Mouse (Mus musculus) MEL (cell line): ENCODE measurements around the gene Dis3l2. TPM values are rescaled to one million over a fixed set of nuclear protein-coding genes. Genes with fewer than 3 reads are reported as not detected.

Experiments
- DNase-seq: peaks from one replicate; pipeline ENCODE4 v3.0.0; 2011; ENCODE audit warnings: low read depth, low spot score
- H3K27ac ChIP-seq: 2 replicates; pipeline ENCODE4 v1.5.1; 2012; ENCODE audit warnings: low read depth, mild to moderate bottlenecking, control low read depth, low read length, moderate library complexity; ENCODE audit not compliant: control insufficient read depth
- H3K27me3 ChIP-seq, 2 experiments: fragments of 150-350 bp in 1 of 2; sonication (generic) in 1 of 2; 2 replicates each; pipeline ENCODE4 v1.6.1; 2012; ENCODE audit warnings: low read length in 2 of 2, mild to moderate bottlenecking in 2 of 2, improper control_type of control experiment in 1 of 2, moderate library complexity in 1 of 2; ENCODE audit not compliant: insufficient read depth in 2 of 2, control insufficient read depth in 1 of 2
- H3K36me3 ChIP-seq, 2 experiments: 2 replicates each; pipeline ENCODE4 v1.6.1; 2012 to 2014; ENCODE audit warnings: low read length in 2 of 2, improper control_type of control experiment in 1 of 2, inconsistent platforms in 1 of 2, mild to moderate bottlenecking in 1 of 2; ENCODE audit not compliant: insufficient read depth in 2 of 2, control insufficient read depth in 1 of 2
- H3K4me1 ChIP-seq, 2 experiments: fragments of 150-350 bp in 1 of 2; sonication (generic) in 1 of 2; 2 replicates each; pipeline ENCODE4 v1.6.1; 2012; ENCODE audit warnings: low read length in 2 of 2, improper control_type of control experiment in 1 of 2, mild to moderate bottlenecking in 1 of 2; ENCODE audit not compliant: insufficient read depth in 2 of 2, control insufficient read depth in 1 of 2
- H3K4me3 ChIP-seq, 2 experiments: fragments of 150-350 bp in 1 of 2; sonication (generic) in 1 of 2; 2 replicates each; pipeline ENCODE4 v1.5.1; 2012; ENCODE audit warnings: low read depth in 2 of 2, low read length in 2 of 2, mild to moderate bottlenecking in 2 of 2, moderate library complexity in 2 of 2, control low read depth in 1 of 2, improper control_type of control experiment in 1 of 2; ENCODE audit not compliant: control insufficient read depth in 1 of 2, insufficient read depth in 1 of 2
- H3K79me2 ChIP-seq: 2 replicates; pipeline ENCODE4 v1.6.1; 2012; ENCODE audit warnings: mild to moderate bottlenecking, low read length, moderate library complexity; ENCODE audit not compliant: control insufficient read depth, poor library complexity, insufficient read depth
- H3K9ac ChIP-seq: 2 replicates; pipeline ENCODE4 v1.6.1; 2012; ENCODE audit warnings: low read depth, mild to moderate bottlenecking, control low read depth, low read length, moderate library complexity; ENCODE audit not compliant: control insufficient read depth, poor library complexity, severe bottlenecking
- H3K9me3 ChIP-seq: fragments of 150-350 bp; sonication (generic); replicated peaks from 2 replicates; pipeline ENCODE4 v1.6.1; 2012; ENCODE audit warnings: mild to moderate bottlenecking, low read length, improper control_type of control experiment, moderate library complexity; ENCODE audit not compliant: insufficient read depth
- BHLHE40 ChIP-seq: IDR thresholded peaks from 2 replicates; pipeline ENCODE4 v1.6.1; 2012; ENCODE audit warnings: low read depth, mild to moderate bottlenecking, inconsistent platforms, low read length, improper control_type of control experiment, borderline replicate concordance
- CHD1 ChIP-seq: IDR thresholded peaks from 2 replicates; pipeline ENCODE4 v1.6.1; 2012; ENCODE audit warnings: low read depth, mild to moderate bottlenecking, inconsistent platforms, low read length, improper control_type of control experiment
- CTCF ChIP-seq, 3 experiments: IDR thresholded peaks in 2 of 3; conservative IDR thresholded peaks in 1 of 3; 2 replicates each; pipeline ENCODE4 v1.5.1; 2011 to 2012; ENCODE audit warnings: low read length in 3 of 3, low read depth in 2 of 3, mild to moderate bottlenecking in 2 of 3, improper control_type of control experiment in 1 of 3, inconsistent platforms in 1 of 3, mixed read lengths in 1 of 3, moderate library complexity in 1 of 3; ENCODE audit not compliant: control insufficient read depth in 1 of 3, insufficient read depth in 1 of 3, poor library complexity in 1 of 3, severe bottlenecking in 1 of 3
- HCFC1 ChIP-seq: IDR thresholded peaks from 2 replicates; pipeline ENCODE4 v1.6.1; 2012; ENCODE audit warnings: low read depth, mild to moderate bottlenecking, inconsistent platforms, low read length, improper control_type of control experiment, moderate library complexity
- KAT2A ChIP-seq: conservative IDR thresholded peaks from 2 replicates; pipeline ENCODE4 v1.6.1; 2012; ENCODE audit warnings: low read depth, low read length, improper control_type of control experiment, inconsistent platforms
- MAFK ChIP-seq: IDR thresholded peaks from 2 replicates; pipeline ENCODE4 v1.6.1; 2011; ENCODE audit warnings: low read depth, mild to moderate bottlenecking, low read length, improper control_type of control experiment, borderline replicate concordance
- POLR2A ChIP-seq, 2 experiments: IDR thresholded peaks; 2 replicates each; pipeline ENCODE4 v1.6.1; 2011 to 2012; ENCODE audit warnings: low read length in 2 of 2, mild to moderate bottlenecking in 2 of 2, control low read depth in 1 of 2, improper control_type of control experiment in 1 of 2, low read depth in 1 of 2, moderate library complexity in 1 of 2; ENCODE audit not compliant: control insufficient read depth in 1 of 2, insufficient read depth in 1 of 2, poor library complexity in 1 of 2
- POLR2AphosphoS2 ChIP-seq: IDR thresholded peaks from 2 replicates; pipeline ENCODE4 v1.6.1; 2011; ENCODE audit warnings: low read length, improper control_type of control experiment
- RCOR1 ChIP-seq: IDR thresholded peaks from 2 replicates; pipeline ENCODE4 v1.6.1; 2012; ENCODE audit warnings: low read depth, mild to moderate bottlenecking, inconsistent platforms, low read length, improper control_type of control experiment
- TCF12 ChIP-seq: IDR thresholded peaks from 2 replicates; pipeline ENCODE4 v1.6.1; 2014; ENCODE audit warnings: low read depth, mild to moderate bottlenecking, inconsistent platforms, low read length, improper control_type of control experiment, moderate library complexity
- UBTF ChIP-seq: IDR thresholded peaks from 2 replicates; pipeline ENCODE4 v1.6.1; 2012; ENCODE audit warnings: low read depth, mild to moderate bottlenecking, inconsistent platforms, low read length, improper control_type of control experiment, moderate library complexity, borderline replicate concordance; ENCODE audit not compliant: insufficient read depth
- USF1 ChIP-seq: IDR thresholded peaks from 2 replicates; pipeline ENCODE4 v1.6.1; 2014; ENCODE audit warnings: low read depth, mild to moderate bottlenecking, inconsistent platforms, low read length, improper control_type of control experiment, moderate library complexity
- USF2 ChIP-seq, 2 experiments: IDR thresholded peaks; 2 replicates each; pipeline ENCODE4 v1.6.1; 2011 to 2012; ENCODE audit warnings: improper control_type of control experiment in 2 of 2, low read length in 2 of 2, borderline replicate concordance in 1 of 2, inconsistent platforms in 1 of 2, low read depth in 1 of 2, mild to moderate bottlenecking in 1 of 2; ENCODE audit not compliant: insufficient read depth in 1 of 2
- ZKSCAN1 ChIP-seq: IDR thresholded peaks from 2 replicates; pipeline ENCODE4 v1.6.1; 2012; ENCODE audit warnings: low read depth, mild to moderate bottlenecking, inconsistent platforms, low read length, improper control_type of control experiment, moderate library complexity
- ZMIZ1 ChIP-seq: IDR thresholded peaks from 2 replicates; pipeline ENCODE4 v1.6.1; 2012; ENCODE audit warnings: low read depth, mild to moderate bottlenecking, inconsistent platforms, low read length, improper control_type of control experiment, moderate library complexity
- ZNF384 ChIP-seq: IDR thresholded peaks from 2 replicates; pipeline ENCODE4 v1.6.1; 2012; ENCODE audit warnings: low read depth, mild to moderate bottlenecking, inconsistent platforms, low read length, improper control_type of control experiment
- polyA plus RNA-seq, 2 experiments: library from polyadenylated mRNA; stranded (reverse) in 1 of 2; unstranded in 1 of 2; fragments of >175 nt in 1 of 2; fragments of >200 nt in 1 of 2; gene quantifications; 2 replicates each; pipeline versions ENCODE4 v1.2.1 to v1.2.4; 2012; ENCODE audit warnings: low replicate concordance in 2 of 2, low read depth in 1 of 2; ENCODE audit not compliant: insufficient read length in 2 of 2, insufficient read depth in 1 of 2, missing spikeins in 1 of 2
- total RNA-seq: library from RNA; depleted of rRNA; stranded (reverse); fragments of 300-350 nt; gene quantifications from 2 replicates; pipeline ENCODE4 v1.2.3, GENCODE M21; 2012

The Dis3l2 gene
- total and polyA plus RNA-seq, 3 experiments = 16.9 to 17.3 TPM; not detected in 1

DNA sequence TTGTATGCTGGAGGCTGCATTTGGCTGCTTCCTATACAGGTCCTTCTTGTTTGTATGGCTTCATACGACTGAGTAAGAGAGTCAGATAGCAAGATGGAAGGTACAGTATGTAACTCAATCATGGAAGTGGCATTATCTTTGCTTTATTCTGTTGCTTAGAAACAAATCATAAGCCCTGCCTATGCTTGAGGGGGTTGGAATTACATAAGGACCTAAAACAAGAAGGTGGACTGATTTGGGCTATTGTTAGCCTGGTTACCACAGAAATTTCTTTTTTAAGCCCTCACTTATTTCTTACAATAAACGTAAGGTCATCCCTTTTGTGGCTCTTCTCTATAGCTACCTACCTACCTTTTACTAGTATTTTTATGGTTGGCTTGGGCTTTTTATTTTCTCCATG is 131.4 kb downstream of the Dis3l2 start:
- H3K79me2 ChIP-seq = no peaks in the 10 kb centered on the region
- H3K27ac ChIP-seq = no peak overlapping the region
- no peaks in the 10 kb centered on the region for H3K4me1 ChIP-seq
- no peak for DNase-seq
- no peak for TF ChIP-seq ZMIZ1
- TF ChIP-seq ZKSCAN1 = no peak
- no peak for TF ChIP-seq ZNF384
- no peak for TF ChIP-seq CTCF (IDR thresholded peaks at IDR 0.05 in 2 of 3, conservative IDR thresholded peaks at IDR 0.05 in 1 of 3; ENCODE audit: control insufficient read depth in 1 of 3, insufficient read depth in 1 of 3, low read depth in 2 of 3, low read length in 3 of 3, poor library complexity in 1 of 3, severe bottlenecking in 1 of 3)
- TF ChIP-seq HCFC1 = no peak
- no peak for TF ChIP-seq UBTF
- no peak for TF ChIP-seq MAFK
- TF ChIP-seq BHLHE40 = no peak
- TF ChIP-seq POLR2A (IDR thresholded peaks at IDR 0.05; ENCODE audit: control insufficient read depth in 1 of 2, insufficient read depth in 1 of 2, low read depth in 1 of 2, low read length in 2 of 2, poor library complexity in 1 of 2) = no peak
- no peak for TF ChIP-seq USF1
- no peak for TF ChIP-seq RCOR1
- TF ChIP-seq TCF12 = no peak
- no peak for TF ChIP-seq CHD1
- TF ChIP-seq KAT2A = no peak
- TF ChIP-seq, all 39 proteins: peak for 0
- no peaks in the 10 kb centered on the region for H3K9me3 ChIP-seq
- no peaks in the 10 kb centered on the region for H3K27me3 ChIP-seq
- H3K36me3 ChIP-seq = no peaks in the 10 kb centered on the region
- no peak overlapping the region for H3K4me3 ChIP-seq
- H3K9ac ChIP-seq = no peak overlapping the region

DNA sequence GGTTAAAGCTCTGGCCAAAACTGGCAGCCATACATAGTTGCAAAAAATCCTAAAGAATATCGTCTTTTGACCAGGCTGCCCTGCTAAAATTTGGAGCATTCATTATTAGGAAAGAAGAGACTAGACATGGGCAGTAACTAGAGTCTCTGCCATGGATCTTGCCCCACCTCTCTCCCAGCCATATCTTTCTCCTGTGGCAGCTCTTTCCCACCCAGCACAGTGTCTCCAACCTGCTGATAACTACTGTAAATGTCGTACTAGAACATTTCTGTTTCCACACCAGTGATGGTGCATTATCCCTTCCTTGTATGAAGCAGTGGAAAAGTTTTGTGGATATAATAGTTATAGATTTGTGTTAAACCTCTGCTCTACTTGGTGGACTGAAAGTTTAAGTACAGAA is 147.1 kb downstream of the Dis3l2 start:
- no peak for TF ChIP-seq USF2 (IDR thresholded peaks at IDR 0.05; ENCODE audit: borderline replicate concordance in 1 of 2, insufficient read depth in 1 of 2, low read depth in 1 of 2, low read length in 2 of 2)
- TF ChIP-seq POLR2AphosphoS2 = no peak
- TF ChIP-seq BHLHE40 = no peak
- no peak for TF ChIP-seq TCF12
- DNase-seq = no peak
- Histone ChIP-seq H3K4me1 (no peaks in the 10 kb centered on the region), H3K27ac (no peak overlapping the region), H3K9ac (no peak overlapping the region), H3K36me3 (0 out of 4 replicates have a peak, but pooled peaks cover 0 to 2% of the 10 kb centered on the region in 2 experiments), H3K9me3 (no peaks in the 10 kb centered on the region), H3K27me3 (no peaks in the 10 kb centered on the region), H3K4me3 (no peak overlapping the region), H3K79me2 (no peaks in the 10 kb centered on the region)
